In genomic region chr16:42308761-42309160, GRCm38 (mm10) we compare ENCODE assay signal across 21 mouse cellular contexts. TPM values are rescaled to one million over a fixed set of nuclear protein-coding genes. Genes with fewer than 3 reads are reported as not detected.
DNase-seq lines count a peak whose midpoint lies in the region; ATAC-seq and TF ChIP-seq lines count a peak whose summit lies in the region.
"Had no signal": no experiment of that assay in that cellular context is flagged by ENCODE, and none has a peak within 500 bp of the region (broad histone marks: within the 10 kb centered on the region; RNA-seq: fewer than 3 reads in every experiment).

No protein-coding gene starts in this region.

- H3K9me3 ChIP-seq in hindbrain, embryonic 14.5 days (ENCODE audit: control insufficient read depth, low read length): no peaks in the 10 kb centered on the region
- H3K9me3 ChIP-seq in hindbrain, embryonic 16.5 days (ENCODE audit: control insufficient read depth, low read length): no peaks in the 10 kb centered on the region
- H3K9me3 ChIP-seq in midbrain, embryonic 15.5 days: no peaks in the 10 kb centered on the region
- H3K9me3 ChIP-seq: embryonic facial prominence, embryonic 12.5 days; forebrain, embryonic 12.5 days; heart, embryonic 15.5 days had no signal

- H3K27ac ChIP-seq in hindbrain, embryonic 14.5 days: peak overlapping the region; percentile 26
- no peak overlapping the region for H3K27ac ChIP-seq in hindbrain, embryonic 16.5 days (ENCODE audit: low read depth, low read length)
- peak overlapping the region; percentile 42; the same call in 1 of the 2 replicates for H3K27ac ChIP-seq in embryonic fibroblast, embryonic 13.5 days (ENCODE audit: insufficient read depth, low read length)
- no peak overlapping the region for H3K27ac ChIP-seq in midbrain, embryonic 15.5 days
- H3K27ac ChIP-seq: embryonic facial prominence, embryonic 12.5 days; forebrain, embryonic 12.5 days; heart, embryonic 15.5 days had no signal

- 26% methylated on average over 1 of the region's 1 CpGs for WGBS in hindbrain, embryonic 14.5 days
- WGBS in hindbrain, embryonic 16.5 days: 52% methylated on average over 1 of the region's 1 CpGs
- whole genome bisulfite sequencing in midbrain, embryonic 15.5 days: 26% methylated on average over 1 of the region's 1 CpGs

- H3K4me2 ChIP-seq in hindbrain, embryonic 14.5 days (replicated peaks): no peak overlapping the region
- no peak overlapping the region for H3K4me2 ChIP-seq in hindbrain, embryonic 16.5 days (ENCODE audit: low read length)
- H3K4me2 ChIP-seq in midbrain, embryonic 15.5 days: no peak overlapping the region
- H3K4me2 ChIP-seq: embryonic facial prominence, embryonic 12.5 days; forebrain, embryonic 12.5 days; heart, embryonic 11.5 days; heart, embryonic 15.5 days had no signal

- H3K4me1 ChIP-seq in hindbrain, embryonic 14.5 days (replicated peaks; ENCODE audit: control insufficient read depth, insufficient read depth, low read length): peaks cover 45% of the 10 kb centered on the region
- peaks cover 24% of the 10 kb centered on the region for H3K4me1 ChIP-seq in hindbrain, embryonic 16.5 days (ENCODE audit: control insufficient read depth, insufficient read depth, low read depth, low read length)
- H3K4me1 ChIP-seq in embryonic fibroblast, embryonic 13.5 days (ENCODE audit: control insufficient read depth, insufficient read depth, low read length): peaks cover 7% of the 10 kb centered on the region; the same call in 1 of the 2 replicates
- H3K4me1 ChIP-seq in midbrain, embryonic 15.5 days: peaks cover 55% of the 10 kb centered on the region

- H3K36me3 ChIP-seq in hindbrain, embryonic 14.5 days (replicated peaks; ENCODE audit: control insufficient read depth, insufficient read depth): 0 out of 2 replicates have a peak, but pooled peaks cover 3% of the 10 kb centered on the region
- no peaks in the 10 kb centered on the region for H3K36me3 ChIP-seq in hindbrain, embryonic 16.5 days (ENCODE audit: control insufficient read depth, insufficient read depth, low read length)
- H3K36me3 ChIP-seq in midbrain, embryonic 15.5 days (replicated peaks): no peaks in the 10 kb centered on the region
- H3K36me3 ChIP-seq: embryonic facial prominence, embryonic 12.5 days; forebrain, embryonic 12.5 days; heart, embryonic 15.5 days had no signal

- H3K27me3 ChIP-seq in hindbrain, embryonic 14.5 days (ENCODE audit: control insufficient read depth, insufficient read depth, low read length): no peaks in the 10 kb centered on the region
- no peaks in the 10 kb centered on the region for H3K27me3 ChIP-seq in hindbrain, embryonic 16.5 days (replicated peaks; ENCODE audit: control insufficient read depth, insufficient read depth, low read length)
- H3K27me3 ChIP-seq in midbrain, embryonic 15.5 days (replicated peaks): no peaks in the 10 kb centered on the region
- H3K27me3 ChIP-seq: CH12.LX; embryonic facial prominence, embryonic 12.5 days; forebrain, embryonic 12.5 days; heart, embryonic 15.5 days had no signal

- no peak for TF ChIP-seq CTCF in embryonic fibroblast, embryonic 13.5 days (IDR thresholded peaks at IDR 0.05; ENCODE audit: borderline replicate concordance, insufficient read depth, low read length)

- H3K4me3 ChIP-seq in hindbrain, embryonic 14.5 days (replicated peaks; ENCODE audit: low read length): no peak overlapping the region
- no peak overlapping the region for H3K4me3 ChIP-seq in hindbrain, embryonic 16.5 days (ENCODE audit: low read length)
- no peak overlapping the region for H3K4me3 ChIP-seq in embryonic fibroblast, embryonic 13.5 days (ENCODE audit: insufficient read depth, low read length)
- no peak overlapping the region for H3K4me3 ChIP-seq in midbrain, embryonic 15.5 days
- H3K4me3 ChIP-seq: embryonic facial prominence, embryonic 12.5 days; forebrain, embryonic 12.5 days; heart, embryonic 15.5 days had no signal

- TF ChIP-seq POLR2A in embryonic fibroblast, embryonic 13.5 days (IDR thresholded peaks at IDR 0.05; ENCODE audit: low read depth, low read length): no peak

- H3K9ac ChIP-seq in hindbrain, embryonic 14.5 days: no peak overlapping the region
- no peak overlapping the region for H3K9ac ChIP-seq in hindbrain, embryonic 16.5 days (ENCODE audit: low read depth, low read length)
- no peak overlapping the region for H3K9ac ChIP-seq in midbrain, embryonic 15.5 days
- H3K9ac ChIP-seq: embryonic facial prominence, embryonic 12.5 days; forebrain, embryonic 12.5 days; heart, embryonic 15.5 days had no signal

- 0 out of 2 replicates have a peak, but pooled peaks have one; percentile 21 for ATAC-seq in hindbrain, embryonic 14.5 days (ENCODE audit: low FRiP score)
- ATAC-seq in hindbrain, embryonic 16.5 days: no peak
- ATAC-seq in midbrain, embryonic 15.5 days (replicated peaks): peak; percentile 61
- ATAC-seq: forebrain, embryonic 16.5 days had no signal

- no peak for DNase-seq in hindbrain, embryonic 14.5 days (ENCODE audit: low spot score)
- DNase-seq in heart, adult 8-10 months (ENCODE audit: low spot score): no peak
- no peak for DNase-seq in Muller cell, postnatal 12 days (ENCODE audit: inconsistent ontology term)
- DNase-seq: adrenal gland, adult 8-10 months; adrenal gland, postnatal 36 days; cerebellum, adult 11 months; cerebellum, adult 8-10 months; cerebellum, postnatal 25 days; gastrocnemius, postnatal 10 days; heart, adult 18-20 months; heart, postnatal 14 days had no signal

RNA-seq across cellular contexts. Expression of gene Gap43, which starts 31.7 kb away (rescaled TPM):
- 1,468 and 1,692 TPM in 2 replicates for polyA plus RNA-seq in hindbrain, embryonic 14.5 days (2014; fragmentation: Nextera tagmentation; extraction: Ambion mirVana)
- polyA plus RNA-seq in hindbrain, embryonic 16.5 days (2015; fragmentation: Nextera tagmentation; extraction: Ambion mirVana): 1,585 and 1,771 TPM in 2 replicates
- 32.3 and 67.6 TPM in 2 replicates for polyA plus RNA-seq in embryonic fibroblast, embryonic 13.5 days (2011; ENCODE audit: insufficient read length, low read depth, missing spikeins)
- 1,472 and 1,557 TPM in 2 replicates for polyA plus RNA-seq in midbrain, embryonic 15.5 days (2015; fragmentation: Nextera tagmentation; extraction: Ambion mirVana)
- total RNA-seq in heart, adult 8-10 months (2022): under 1 TPM in 3 of 4 experiments, not detected in 1; 0.26 to 0.73 (median 0.35) TPM
- total RNA-seq: CH12.LX; hematopoietic stem cell, adult 5-6 weeks had no signal

Comparison
In these comparisons a context has a peak if more than half of its experiments do, and no peak if none do; other contexts are left out.
1. H3K27ac ChIP-seq: peak in hindbrain, embryonic 14.5 days (single experiment) and embryonic fibroblast, embryonic 13.5 days (single experiment); none in hindbrain, embryonic 16.5 days (single experiment) and midbrain, embryonic 15.5 days (single experiment).
2. RNA of gene Gap43, which starts 31.7 kb away (polyA plus RNA-seq): 1,585 to 1,771 TPM in hindbrain, embryonic 16.5 days, 1,472 to 1,557 TPM in midbrain, embryonic 15.5 days and 1,468 to 1,692 TPM in hindbrain, embryonic 14.5 days; 32.3 to 67.6 TPM in embryonic fibroblast, embryonic 13.5 days; every median in the first group is over 10 times any median in the second.